Mouse (Mus musculus): Measurements from ENCODE around the gene Ubr7. TPM values are rescaled to one million over a fixed set of nuclear protein-coding genes. Genes with fewer than 3 reads are reported as not detected.

The Ubr7 gene
- polyA plus RNA-seq, 1 experiment from 2014 or later, result 17.5 TPM

DNA sequence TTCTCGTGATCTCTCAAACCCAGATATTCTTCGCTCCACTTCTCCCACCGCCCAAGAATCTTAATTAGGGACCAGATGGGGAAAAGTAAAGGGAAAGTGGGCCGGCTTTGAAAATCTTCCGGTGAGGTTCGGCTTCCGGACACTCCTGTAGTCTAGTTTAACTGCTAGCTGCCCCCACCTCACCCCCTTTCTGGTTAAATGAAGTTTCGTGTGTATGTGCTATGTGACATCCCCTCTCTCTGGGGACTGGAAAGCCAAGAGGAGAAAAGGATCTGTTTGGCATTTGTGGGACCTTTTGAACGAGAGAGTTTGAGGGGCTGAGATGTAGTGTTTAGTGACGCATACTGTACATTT, 613 bp downstream of the Ubr7 start, which contains the start of gene Gm20604:
TSS of gene Gm20604 (minus strand) at position 270 of the 354 bp plus-strand sequence.
- peak within 1 kb of the TSS; percentile 89 for H3K9ac ChIP-seq (ENCODE audit: low read depth, low read length)
- peaks cover 24% of the 10 kb centered on the region for H3K4me1 ChIP-seq (ENCODE audit: control insufficient read depth, low read depth, low read length)
- H3K27me3 ChIP-seq (ENCODE audit: control insufficient read depth, insufficient read depth, low read depth, low read length), result no peaks in the 10 kb centered on the region
- H3K36me3 ChIP-seq (ENCODE audit: control insufficient read depth, insufficient read depth), result no peaks in the 10 kb centered on the region; the same call in 1 of the 2 replicates
- H3K27ac ChIP-seq (ENCODE audit: low read length), result peak within 1 kb of the TSS; percentile 85
- ATAC-seq (ENCODE audit: low read depth), result no peak
- H3K9me3 ChIP-seq (replicated peaks; ENCODE audit: control insufficient read depth, low read length), result no peaks in the 10 kb centered on the region
- peak within 1 kb of the TSS; percentile 82 for H3K4me2 ChIP-seq (ENCODE audit: low read depth, low read length)
- peak within 1 kb of the TSS; percentile 94 for H3K4me3 ChIP-seq (ENCODE audit: low read depth, low read length)
- under 1% methylated on average over 10 of the region's 10 CpGs for WGBS (ENCODE audit: insufficient replicate concordance)

GRCm38 (mm10) chr12:102758936-102759335, 1.2 kb downstream of the Ubr7 start:
- peaks cover 24% of the 10 kb centered on the region for H3K4me1 ChIP-seq (ENCODE audit: control insufficient read depth, low read depth, low read length)
- ATAC-seq (ENCODE audit: low read depth), result no peak
- no peaks in the 10 kb centered on the region for H3K9me3 ChIP-seq (replicated peaks; ENCODE audit: control insufficient read depth, low read length)
- peak overlapping the region; percentile 89 for H3K9ac ChIP-seq (ENCODE audit: low read depth, low read length)
- H3K27me3 ChIP-seq (ENCODE audit: control insufficient read depth, insufficient read depth, low read depth, low read length), result no peaks in the 10 kb centered on the region
- WGBS (ENCODE audit: insufficient replicate concordance), result 13% methylated on average over 5 of the region's 5 CpGs
- no peaks in the 10 kb centered on the region; the same call in 1 of the 2 replicates for H3K36me3 ChIP-seq (ENCODE audit: control insufficient read depth, insufficient read depth)
- H3K4me2 ChIP-seq (ENCODE audit: low read depth, low read length), result peak overlapping the region; percentile 82
- peak overlapping the region; percentile 94 for H3K4me3 ChIP-seq (ENCODE audit: low read depth, low read length)
- 0 out of 2 replicates have a peak overlapping the region, but pooled peaks have one; percentile 81 for H3K27ac ChIP-seq (ENCODE audit: low read length)

GRCm38 (mm10) chr12:102761668-102762067, 3.9 kb downstream of the Ubr7 start:
- 79% methylated on average over 3 of the region's 3 CpGs for WGBS (ENCODE audit: insufficient replicate concordance)
- Histone ChIP-seq H3K27me3 (ENCODE audit: control insufficient read depth, insufficient read depth, low read depth, low read length) (no peaks in the 10 kb centered on the region), H3K9me3 (replicated peaks; ENCODE audit: control insufficient read depth, low read length) (no peaks in the 10 kb centered on the region)

DNA sequence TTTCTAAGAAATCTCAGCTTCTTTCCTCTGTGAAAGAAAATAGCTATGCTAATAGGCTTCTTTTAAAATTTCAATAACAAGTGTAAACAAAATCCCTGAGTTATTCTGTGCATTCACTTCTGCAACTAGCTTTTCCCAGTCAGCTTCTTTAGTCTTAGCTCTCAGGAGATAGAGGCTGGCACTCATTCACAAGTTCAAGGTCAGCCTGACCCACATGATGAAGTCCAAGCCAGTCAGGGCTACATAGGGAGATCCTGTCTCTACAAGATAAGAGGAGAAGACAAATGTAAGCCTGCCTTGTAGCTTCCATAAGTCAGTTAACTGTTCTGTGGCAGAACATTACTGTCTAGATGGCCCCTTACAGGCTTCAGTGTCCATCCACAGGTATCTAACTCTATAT, 5.9 kb downstream of the Ubr7 start:
- Histone ChIP-seq H3K27me3 (ENCODE audit: control insufficient read depth, insufficient read depth, low read depth, low read length) (no peaks in the 10 kb centered on the region), H3K4me3 (ENCODE audit: low read depth, low read length) (no peak overlapping the region), H3K27ac (ENCODE audit: low read length) (no peak overlapping the region), H3K9ac (ENCODE audit: low read depth, low read length) (no peak overlapping the region), H3K9me3 (replicated peaks; ENCODE audit: control insufficient read depth, low read length) (no peaks in the 10 kb centered on the region), H3K36me3 (ENCODE audit: control insufficient read depth, insufficient read depth) (peaks cover 25% of the 10 kb centered on the region), H3K4me2 (ENCODE audit: low read depth, low read length) (no peak overlapping the region), H3K4me1 (ENCODE audit: control insufficient read depth, low read depth, low read length) (peaks cover 12% of the 10 kb centered on the region)
- no peak for ATAC-seq (ENCODE audit: low read depth)

More at GRCm38 (mm10) chr12:102761668-102762067, 3.9 kb downstream of the Ubr7 start:
- no peak overlapping the region for H3K9ac ChIP-seq (ENCODE audit: low read depth, low read length)
- no peak overlapping the region for H3K4me3 ChIP-seq (ENCODE audit: low read depth, low read length)
- no peak for ATAC-seq (ENCODE audit: low read depth)
- H3K36me3 ChIP-seq (ENCODE audit: control insufficient read depth, insufficient read depth), result peaks cover 10% of the 10 kb centered on the region
- H3K4me2 ChIP-seq (ENCODE audit: low read depth, low read length), result no peak overlapping the region
- peaks cover 17% of the 10 kb centered on the region for H3K4me1 ChIP-seq (ENCODE audit: control insufficient read depth, low read depth, low read length)
- no peak overlapping the region for H3K27ac ChIP-seq (ENCODE audit: low read length)

- no peak overlapping the region for H3K4me3 ChIP-seq (ENCODE audit: low read depth, low read length)
- H3K9me3 ChIP-seq (replicated peaks; ENCODE audit: control insufficient read depth, low read length), result no peaks in the 10 kb centered on the region
- no peak overlapping the region for H3K9ac ChIP-seq (ENCODE audit: low read depth, low read length)
- ATAC-seq (ENCODE audit: low read depth), result no peak
- WGBS (ENCODE audit: insufficient replicate concordance), result 80% methylated on average over 4 of the region's 4 CpGs
- peaks cover 64% of the 10 kb centered on the region for H3K36me3 ChIP-seq (ENCODE audit: control insufficient read depth, insufficient read depth)
- no peak overlapping the region for H3K4me2 ChIP-seq (ENCODE audit: low read depth, low read length)
- H3K27ac ChIP-seq (ENCODE audit: low read length), result no peak overlapping the region
- H3K27me3 ChIP-seq (ENCODE audit: control insufficient read depth, insufficient read depth, low read depth, low read length), result no peaks in the 10 kb centered on the region
- no peaks in the 10 kb centered on the region for H3K4me1 ChIP-seq (ENCODE audit: control insufficient read depth, low read depth, low read length)
Measured at GRCm38 (mm10) chr12:102769000-102769399, 11.2 kb downstream of the Ubr7 start.

GRCm38 (mm10) chr12:102771601-102772000, 13.8 kb downstream of the Ubr7 start:
- ATAC-seq (ENCODE audit: low read depth), result no peak
- H3K9me3 ChIP-seq (replicated peaks; ENCODE audit: control insufficient read depth, low read length), result no peaks in the 10 kb centered on the region
- 88% methylated on average over 8 of the region's 8 CpGs for WGBS (ENCODE audit: insufficient replicate concordance)
- no peak overlapping the region for H3K27ac ChIP-seq (ENCODE audit: low read length)
- H3K4me3 ChIP-seq (ENCODE audit: low read depth, low read length), result no peak overlapping the region
- H3K27me3 ChIP-seq (ENCODE audit: control insufficient read depth, insufficient read depth, low read depth, low read length), result no peaks in the 10 kb centered on the region
- peaks cover 73% of the 10 kb centered on the region for H3K36me3 ChIP-seq (ENCODE audit: control insufficient read depth, insufficient read depth)
- H3K4me2 ChIP-seq (ENCODE audit: low read depth, low read length), result no peak overlapping the region
- H3K9ac ChIP-seq (ENCODE audit: low read depth, low read length), result no peak overlapping the region
- H3K4me1 ChIP-seq (ENCODE audit: control insufficient read depth, low read depth, low read length), result no peaks in the 10 kb centered on the region

DNA sequence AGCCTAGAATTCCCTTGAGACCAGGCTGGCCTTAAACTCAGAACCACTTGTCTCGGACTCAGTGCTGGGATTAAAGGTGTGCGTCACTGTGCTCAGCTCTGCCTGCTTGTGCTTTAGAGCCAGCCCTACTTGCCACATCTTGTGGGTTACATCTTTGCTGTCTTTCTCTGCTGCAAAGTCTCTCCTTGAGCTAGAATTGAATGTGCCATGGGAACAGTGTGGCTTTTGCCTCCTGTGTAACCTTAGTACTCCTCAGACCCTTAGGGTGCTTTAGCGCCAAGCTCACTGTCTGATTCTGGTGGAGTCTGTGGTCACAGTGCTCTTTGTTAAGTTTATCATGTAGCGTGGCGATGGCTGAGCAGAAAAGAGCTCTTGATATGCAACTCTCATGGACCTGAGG, 14.9 kb downstream of the Ubr7 start:
- Histone ChIP-seq H3K9me3 (replicated peaks; ENCODE audit: control insufficient read depth, low read length) (no peaks in the 10 kb centered on the region), H3K36me3 (ENCODE audit: control insufficient read depth, insufficient read depth) (peaks cover 73% of the 10 kb centered on the region), H3K27me3 (ENCODE audit: control insufficient read depth, insufficient read depth, low read depth, low read length) (no peaks in the 10 kb centered on the region), H3K4me2 (ENCODE audit: low read depth, low read length) (no peak overlapping the region), H3K4me1 (ENCODE audit: control insufficient read depth, low read depth, low read length) (no peaks in the 10 kb centered on the region), H3K27ac (ENCODE audit: low read length) (no peak overlapping the region), H3K9ac (ENCODE audit: low read depth, low read length) (no peak overlapping the region), H3K4me3 (ENCODE audit: low read depth, low read length) (no peak overlapping the region)
- no peak for ATAC-seq (ENCODE audit: low read depth)
- 92% methylated on average over 5 of the region's 5 CpGs for WGBS (ENCODE audit: insufficient replicate concordance)

DNA sequence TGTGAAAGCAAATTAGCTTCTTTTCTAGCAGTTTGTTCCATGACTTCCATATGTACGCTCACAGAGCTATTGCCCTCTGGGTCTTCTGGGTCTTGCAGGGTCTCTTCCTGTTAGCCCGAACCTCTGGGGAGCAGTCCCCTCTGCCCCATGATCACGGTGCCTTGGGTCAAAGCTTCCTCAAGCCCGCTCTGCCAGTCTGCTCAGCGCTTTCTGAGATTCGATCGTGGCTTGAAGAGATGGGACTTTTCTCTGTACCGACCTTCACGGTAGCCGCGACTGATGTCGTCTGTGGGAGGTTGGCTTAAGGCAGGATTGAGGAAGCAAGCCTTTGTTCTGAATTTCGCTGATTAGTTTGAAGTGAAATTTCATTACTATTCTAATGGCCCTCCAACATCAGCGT, 18.3 kb downstream of the Ubr7 start:
- Histone ChIP-seq H3K4me3 (ENCODE audit: low read depth, low read length) (no peak overlapping the region), H3K9me3 (replicated peaks; ENCODE audit: control insufficient read depth, low read length) (no peaks in the 10 kb centered on the region), H3K4me2 (ENCODE audit: low read depth, low read length) (no peak overlapping the region), H3K9ac (ENCODE audit: low read depth, low read length) (no peak overlapping the region), H3K4me1 (ENCODE audit: control insufficient read depth, low read depth, low read length) (no peaks in the 10 kb centered on the region; the same call in 1 of the 2 replicates), H3K27me3 (ENCODE audit: control insufficient read depth, insufficient read depth, low read depth, low read length) (no peaks in the 10 kb centered on the region), H3K27ac (ENCODE audit: low read length) (no peak overlapping the region), H3K36me3 (ENCODE audit: control insufficient read depth, insufficient read depth) (peaks cover 44% of the 10 kb centered on the region)
- 88% methylated on average over 14 of the region's 14 CpGs for WGBS (ENCODE audit: insufficient replicate concordance)
- ATAC-seq (ENCODE audit: low read depth), result no peak

DNA sequence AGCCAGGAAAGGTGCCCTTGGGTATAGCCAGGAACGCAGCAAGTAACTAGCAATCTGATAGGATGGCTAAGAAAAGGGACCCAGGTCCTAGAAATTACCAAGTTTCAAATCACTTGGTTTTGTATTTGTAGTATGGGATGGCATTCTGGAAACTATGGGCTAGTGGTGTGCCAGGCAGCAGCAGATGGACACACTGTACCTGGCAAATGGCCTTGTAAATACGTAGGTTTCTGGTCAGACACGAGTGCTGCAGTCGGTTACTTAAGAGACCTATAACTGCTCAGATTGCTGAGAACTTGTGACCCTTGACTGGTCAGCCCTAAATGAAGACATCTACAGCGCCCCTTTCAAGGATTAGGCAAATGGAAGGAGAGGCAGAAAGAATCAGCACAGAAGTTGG, 20.4 kb downstream of the Ubr7 start:
- ATAC-seq (ENCODE audit: low read depth), result no peak
- Histone ChIP-seq H3K4me1 (ENCODE audit: control insufficient read depth, low read depth, low read length) (no peaks in the 10 kb centered on the region; the same call in 1 of the 2 replicates), H3K27me3 (ENCODE audit: control insufficient read depth, insufficient read depth, low read depth, low read length) (no peaks in the 10 kb centered on the region), H3K36me3 (ENCODE audit: control insufficient read depth, insufficient read depth) (peaks cover 29% of the 10 kb centered on the region), H3K9ac (ENCODE audit: low read depth, low read length) (no peak overlapping the region), H3K9me3 (replicated peaks; ENCODE audit: control insufficient read depth, low read length) (no peaks in the 10 kb centered on the region), H3K27ac (ENCODE audit: low read length) (no peak overlapping the region), H3K4me3 (ENCODE audit: low read depth, low read length) (no peak overlapping the region), H3K4me2 (ENCODE audit: low read depth, low read length) (no peak overlapping the region)
- 91% methylated on average over 5 of the region's 5 CpGs for WGBS (ENCODE audit: insufficient replicate concordance)

Measured in liver, embryonic 16.5 days (tissue).